ENCODE assay signal across 26 mouse cellular contexts in genomic region chr3:138061205-138061911, GRCm38 (mm10). TPM values are rescaled to one million over a fixed set of nuclear protein-coding genes. Genes with fewer than 3 reads are reported as not detected.
DNase-seq lines count a peak whose midpoint lies in the region; ATAC-seq and TF ChIP-seq lines count a peak whose summit lies in the region.
"Had no signal": no experiment of that assay in that cellular context is flagged by ENCODE, and none has a peak within 500 bp of the region (broad histone marks: within the 10 kb centered on the region; RNA-seq: fewer than 3 reads in every experiment).

No protein-coding gene starts in this region.

- peak; percentile 74 for ATAC-seq in granulocyte monocyte progenitor cell, adult 5-6 weeks (replicated peaks; ENCODE audit: poor library complexity, severe bottlenecking)
- ATAC-seq in hindbrain, embryonic 12.5 days (ENCODE audit: low FRiP score): no peak
- ATAC-seq: forebrain, postnatal 0 days; liver, embryonic 12.5 days had no signal

- no peak for TF ChIP-seq CTCF in gastrocnemius, adult 2 months (IDR thresholded peaks at IDR 0.05)

- no peaks in the 10 kb centered on the region; the same call in 1 of the 2 replicates for H3K27me3 ChIP-seq in hindbrain, embryonic 12.5 days
- H3K27me3 ChIP-seq: heart, embryonic 15.5 days; limb, embryonic 12.5 days; neural tube, embryonic 12.5 days had no signal

- peaks cover 20% of the 10 kb centered on the region for H3K4me1 ChIP-seq in hindbrain, embryonic 12.5 days
- H3K4me1 ChIP-seq: liver, embryonic 12.5 days had no signal

- H3K36me3 ChIP-seq in hindbrain, embryonic 12.5 days: no peaks in the 10 kb centered on the region
- H3K36me3 ChIP-seq: heart, embryonic 15.5 days; hindbrain, embryonic 10.5 days; limb, embryonic 12.5 days; liver, embryonic 12.5 days; midbrain, embryonic 10.5 days; neural tube, embryonic 12.5 days had no signal

- no peak for DNase-seq in gastrocnemius, adult 2 months
- DNase-seq in gastrocnemius, postnatal 10 days: no peak
- DNase-seq in 3134 (ENCODE audit: extremely low read depth, insufficient read length, low spot score) (peak; percentile 70), MEL-GATA-1-ER (ENCODE audit: extremely low read depth, low read depth) (peak; percentile 49)
- DNase-seq in layer of hippocampus, adult 9-10 months (ENCODE audit: low spot score): no peak
- DNase-seq in ovary, adult 18-20 months (ENCODE audit: low spot score): no peak
- DNase-seq: adrenal gland, postnatal 36 days; B cell, adult 2 months; cerebellum, adult 8-10 months; forebrain, postnatal 0 days; kidney, adult 9 months; kidney, postnatal 25 days; layer of hippocampus, adult 9-11 months; lung, adult 2 months; right cerebral cortex, adult 18-20 months; thymus, postnatal 25 days had no signal

- H3K4me3 ChIP-seq in gastrocnemius, adult 2 months: no peak overlapping the region
- H3K4me3 ChIP-seq in hindbrain, embryonic 12.5 days: no peak overlapping the region
- H3K4me3 ChIP-seq: heart, embryonic 15.5 days; hindbrain, embryonic 10.5 days; limb, embryonic 12.5 days; liver, embryonic 12.5 days; midbrain, embryonic 10.5 days; neural tube, embryonic 12.5 days had no signal

- no peak overlapping the region for H3K9ac ChIP-seq in hindbrain, embryonic 12.5 days
- H3K9ac ChIP-seq: forebrain, postnatal 0 days; heart, embryonic 15.5 days; limb, embryonic 12.5 days; liver, embryonic 12.5 days; neural tube, embryonic 12.5 days had no signal

- intact Hi-C loops in gastrocnemius, adult 2 months (cut with DNase I): no loop called here

- peak overlapping the region; percentile 79 for H3K27ac ChIP-seq in gastrocnemius, adult 2 months
- no peak overlapping the region for H3K27ac ChIP-seq in hindbrain, embryonic 12.5 days
- H3K27ac ChIP-seq: hindbrain, embryonic 10.5 days; limb, embryonic 12.5 days; liver, embryonic 12.5 days; midbrain, embryonic 10.5 days; neural tube, embryonic 12.5 days had no signal

- WGBS in hindbrain, embryonic 12.5 days: 91% methylated on average over 9 of the region's 9 CpGs

- no peak overlapping the region for H3K4me2 ChIP-seq in hindbrain, embryonic 12.5 days (replicated peaks)
- H3K4me2 ChIP-seq: heart, embryonic 15.5 days; limb, embryonic 12.5 days; liver, embryonic 12.5 days; neural tube, embryonic 12.5 days had no signal

- H3K9me3 ChIP-seq in hindbrain, embryonic 12.5 days (replicated peaks): no peaks in the 10 kb centered on the region
- H3K9me3 ChIP-seq: heart, embryonic 15.5 days; hindbrain, embryonic 10.5 days; limb, embryonic 12.5 days; liver, embryonic 12.5 days; midbrain, embryonic 10.5 days; neural tube, embryonic 12.5 days had no signal

RNA-seq across cellular contexts. Expression of gene 1110002E22Rik, which starts 3.5 kb away (rescaled TPM):
- total RNA-seq in gastrocnemius, adult 2 months (2021): 100 to 1,000 TPM; 120 to 128 TPM
- 100 to 1,000 TPM; 191 to 209 TPM for total RNA-seq in gastrocnemius, postnatal 10 days (2021)
- not detected in 2 replicates for total RNA-seq in granulocyte monocyte progenitor cell, adult 5-6 weeks (2014; fragmentation: Nextera tagmentation)
- total RNA-seq in granulocyte monocyte progenitor cell, adult 5-6 weeks (2017): not detected in 2 replicates
- 0.42 and 0.45 TPM in 2 replicates for polyA plus RNA-seq in hindbrain, embryonic 12.5 days (2016; fragmentation: Nextera tagmentation; extraction: Ambion mirVana)
- total RNA-seq: monocyte, adult 5-6 weeks had no signal

RNA-seq across cellular contexts. Expression of gene Gm5105, which starts 5.8 kb away (rescaled TPM):
- 1 to 10 TPM; 1.3 to 1.8 TPM for total RNA-seq in gastrocnemius, adult 2 months (2021)
- total RNA-seq in gastrocnemius, postnatal 10 days (2021): 1 to 10 TPM; 2.0 to 2.5 TPM
- not detected in 2 replicates for total RNA-seq in granulocyte monocyte progenitor cell, adult 5-6 weeks (2014; fragmentation: Nextera tagmentation)
- not detected in 2 replicates for total RNA-seq in granulocyte monocyte progenitor cell, adult 5-6 weeks (2017)
- not detected in 2 replicates for polyA plus RNA-seq in hindbrain, embryonic 12.5 days (2016; fragmentation: Nextera tagmentation; extraction: Ambion mirVana)
- total RNA-seq: adrenal gland, postnatal 36 days had no signal
- polyA plus RNA-seq: embryonic facial prominence, embryonic 11.5 days; hindbrain, embryonic 10.5 days; liver, embryonic 12.5 days; midbrain, embryonic 10.5 days; neural tube, embryonic 12.5 days had no signal

Comparison
In these comparisons a context has a peak if more than half of its experiments do, and no peak if none do; other contexts are left out.
1. DNase-seq: peak in 3134 (single experiment) and MEL-GATA-1-ER (single experiment); none in gastrocnemius, adult 2 months (single experiment), gastrocnemius, postnatal 10 days (single experiment), layer of hippocampus, adult 9-10 months (single experiment) and ovary, adult 18-20 months (single experiment).
2. RNA of gene 1110002E22Rik, which starts 3.5 kb away (total RNA-seq): 191 to 209 TPM in gastrocnemius, postnatal 10 days and 120 to 128 TPM in gastrocnemius, adult 2 months; not detected in granulocyte monocyte progenitor cell, adult 5-6 weeks; every median in the first group is over 100 times any median in the second.